ENCODE assay signal across 21 mouse cellular contexts in the genomic region with DNA sequence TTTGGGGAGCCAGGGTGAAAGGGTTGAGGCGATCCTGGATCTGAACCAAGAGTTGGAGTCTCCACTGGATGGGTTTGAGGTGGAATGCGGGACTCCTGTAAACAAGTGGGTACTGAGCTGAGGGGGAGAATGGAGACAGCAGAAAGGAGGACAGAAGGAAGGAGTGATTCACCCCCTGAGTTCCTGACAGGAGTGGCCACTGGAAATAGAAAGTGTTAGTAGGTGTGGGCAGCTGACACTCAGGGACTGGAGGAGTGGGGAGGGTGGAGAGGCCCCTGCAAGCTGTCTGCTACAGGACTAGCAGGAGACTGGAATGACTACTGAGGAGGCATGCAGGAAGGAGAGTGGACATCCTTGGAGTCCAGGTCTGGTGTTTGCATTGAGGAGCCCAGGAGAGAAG.
DNase-seq lines count a peak whose midpoint lies in the region; ATAC-seq and TF ChIP-seq lines count a peak whose summit lies in the region.
"Had no signal": no experiment of that assay in that cellular context is flagged by ENCODE, and none has a peak within 500 bp of the region (broad histone marks: within the 10 kb centered on the region; RNA-seq: fewer than 3 reads in every experiment).

No protein-coding gene starts in this region.

- no peaks in the 10 kb centered on the region for H3K4me1 ChIP-seq in midbrain, embryonic 11.5 days (ENCODE audit: control insufficient read depth, insufficient read depth, low read length)
- H3K4me1 ChIP-seq in midbrain, embryonic 15.5 days, result no peaks in the 10 kb centered on the region
- H3K4me1 ChIP-seq: embryonic facial prominence, embryonic 15.5 days; forebrain, embryonic 10.5 days; hindbrain, embryonic 10.5 days; hindbrain, embryonic 15.5 days had no signal

- no peaks in the 10 kb centered on the region for H3K27me3 ChIP-seq in midbrain, embryonic 11.5 days (ENCODE audit: control insufficient read depth, insufficient read depth, low read length)
- no peaks in the 10 kb centered on the region for H3K27me3 ChIP-seq in midbrain, embryonic 15.5 days (replicated peaks)
- no peaks in the 10 kb centered on the region for H3K27me3 ChIP-seq in Patski
- H3K27me3 ChIP-seq: CH12.LX; embryonic facial prominence, embryonic 15.5 days; heart, embryonic 12.5 days; hindbrain, embryonic 15.5 days had no signal

- H3K9me3 ChIP-seq in midbrain, embryonic 11.5 days (ENCODE audit: control insufficient read depth, low read length), result no peaks in the 10 kb centered on the region
- no peaks in the 10 kb centered on the region for H3K9me3 ChIP-seq in midbrain, embryonic 15.5 days
- H3K9me3 ChIP-seq: embryonic facial prominence, embryonic 15.5 days; forebrain, embryonic 10.5 days; heart, embryonic 12.5 days; hindbrain, embryonic 10.5 days; hindbrain, embryonic 15.5 days had no signal

- no peak overlapping the region for H3K27ac ChIP-seq in midbrain, embryonic 11.5 days (ENCODE audit: low read depth, low read length)
- H3K27ac ChIP-seq in midbrain, embryonic 15.5 days, result no peak overlapping the region
- H3K27ac ChIP-seq: embryonic facial prominence, embryonic 15.5 days; forebrain, embryonic 10.5 days; gastrocnemius, adult 2 months; hindbrain, embryonic 10.5 days; hindbrain, embryonic 15.5 days had no signal

- DNase-seq in left cerebral cortex, adult 11 months (ENCODE audit: low spot score), result peak; percentile 5
- no peak for DNase-seq in left cerebral cortex, postnatal 14 days (ENCODE audit: low spot score in 2 of 2)
- DNase-seq in midbrain, embryonic 11.5 days (ENCODE audit: low spot score, missing footprints), result peak; percentile 72
- no peak for DNase-seq in Patski (ENCODE audit: low read depth, low spot score)
- peak; percentile 16 to 22 for DNase-seq in left cerebral cortex, postnatal 36 days (ENCODE audit: low spot score in 2 of 2)
- DNase-seq in lung, postnatal 36 days, result no peak
- DNase-seq: adrenal gland, adult 2 months; adrenal gland, postnatal 25 days; cerebellum, adult 2 months; cerebellum, postnatal 10 days; gastrocnemius, adult 2 months; gastrocnemius, postnatal 25 days had no signal

- H3K4me3 ChIP-seq in midbrain, embryonic 11.5 days (ENCODE audit: low read depth, low read length), result no peak overlapping the region
- H3K4me3 ChIP-seq in midbrain, embryonic 15.5 days, result no peak overlapping the region
- H3K4me3 ChIP-seq: embryonic facial prominence, embryonic 15.5 days; erythroblast, embryonic 14.5 days; forebrain, embryonic 10.5 days; gastrocnemius, adult 2 months; heart, embryonic 12.5 days; hindbrain, embryonic 10.5 days; hindbrain, embryonic 15.5 days had no signal

- no peak overlapping the region for H3K4me2 ChIP-seq in midbrain, embryonic 11.5 days
- no peak overlapping the region for H3K4me2 ChIP-seq in midbrain, embryonic 15.5 days
- H3K4me2 ChIP-seq: embryonic facial prominence, embryonic 15.5 days; heart, embryonic 12.5 days; hindbrain, embryonic 15.5 days had no signal

- 78% methylated on average over 2 of the region's 2 CpGs for WGBS in midbrain, embryonic 11.5 days
- WGBS in midbrain, embryonic 15.5 days, result 87% methylated on average over 2 of the region's 2 CpGs

- H3K9ac ChIP-seq in midbrain, embryonic 11.5 days (ENCODE audit: low read length), result no peak overlapping the region
- H3K9ac ChIP-seq in midbrain, embryonic 15.5 days, result no peak overlapping the region
- H3K9ac ChIP-seq: embryonic facial prominence, embryonic 15.5 days; heart, embryonic 12.5 days; hindbrain, embryonic 15.5 days had no signal

- no peak for ATAC-seq in midbrain, embryonic 11.5 days (ENCODE audit: low FRiP score)
- no peak for ATAC-seq in midbrain, embryonic 15.5 days (replicated peaks)
- ATAC-seq in Patski, result peak; percentile 26
- ATAC-seq: forebrain, embryonic 14.5 days had no signal

- in situ Hi-C loops in Patski (cut with MboI; ENCODE audit: low pct_unique_long_range_greater_than_20kb), result no loop called here

- TF ChIP-seq CTCF in Patski (IDR thresholded peaks at IDR 0.05), result no peak

- CTCF ChIA-PET in Patski (lab: Charles Lee), result no interaction called here

- H3K36me3 ChIP-seq in midbrain, embryonic 11.5 days (ENCODE audit: control insufficient read depth, insufficient read depth, low read length), result no peaks in the 10 kb centered on the region
- no peaks in the 10 kb centered on the region for H3K36me3 ChIP-seq in midbrain, embryonic 15.5 days (replicated peaks)
- H3K36me3 ChIP-seq: embryonic facial prominence, embryonic 15.5 days; forebrain, embryonic 10.5 days; heart, embryonic 12.5 days; hindbrain, embryonic 10.5 days had no signal

- intact Hi-C loops in left cerebral cortex, postnatal 14 days (cut with DNase I), result no loop called here
- intact Hi-C loops in left cerebral cortex, postnatal 36 days (cut with DNase I), result no loop called here

- POLR2A ChIA-PET in Patski (lab: Charles Lee), result no interaction called here

Comparison
In these comparisons a context has a peak if more than half of its experiments do, and no peak if none do; other contexts are left out.
1. DNase-seq: peak in left cerebral cortex, adult 11 months (single experiment), midbrain, embryonic 11.5 days (single experiment) and left cerebral cortex, postnatal 36 days (2 of 2); none in left cerebral cortex, postnatal 14 days (0 of 2), Patski (single experiment) and lung, postnatal 36 days (single experiment).